Mouse (Mus musculus) megakaryocyte, embryonic 14.5 days (primary cell): ENCODE results near the gene Ndufaf3. TPM values are rescaled to one million over a fixed set of nuclear protein-coding genes. Genes with fewer than 3 reads are reported as not detected.

ENCODE experiments used
- H3K27me3 ChIP-seq: replicated peaks from 2 replicates; pipeline ENCODE3; 2012; ENCODE audit warnings: inconsistent platforms
- H3K36me3 ChIP-seq: replicated peaks from 2 replicates; pipeline ENCODE3; 2012; ENCODE audit warnings: low read length, inconsistent platforms, mixed read lengths
- H3K4me1 ChIP-seq: 2 replicates; pipeline ENCODE4 v1.6.1; 2012; ENCODE audit warnings: inconsistent platforms
- H3K4me3 ChIP-seq: replicated peaks from 2 replicates; pipeline ENCODE3; 2012; ENCODE audit warnings: moderate library complexity, mild to moderate bottlenecking, inconsistent platforms
- H3K9me3 ChIP-seq: 2 replicates; pipeline ENCODE4 v1.6.1; 2012; ENCODE audit warnings: inconsistent platforms
- FLI1 ChIP-seq: IDR thresholded peaks from 2 replicates; pipeline ENCODE4 v1.6.1; 2012; ENCODE audit warnings: low read length, inconsistent platforms, mixed read lengths
- GATA1 ChIP-seq: IDR thresholded peaks from 3 replicates; pipeline ENCODE4 v1.6.1; 2012; ENCODE audit warnings: mixed read lengths, low read length, inconsistent platforms, borderline replicate concordance
- polyA plus RNA-seq: library from polyadenylated mRNA; stranded (reverse); fragments of >175 nt; gene quantifications from 2 replicates; pipeline ENCODE4 v1.2.3, GENCODE M21; 2012; ENCODE audit warnings: low replicate concordance; ENCODE audit not compliant: insufficient read depth

Ndufaf3 gene
- polyA plus RNA-seq, 1 experiment, result 28.6 TPM

DNA sequence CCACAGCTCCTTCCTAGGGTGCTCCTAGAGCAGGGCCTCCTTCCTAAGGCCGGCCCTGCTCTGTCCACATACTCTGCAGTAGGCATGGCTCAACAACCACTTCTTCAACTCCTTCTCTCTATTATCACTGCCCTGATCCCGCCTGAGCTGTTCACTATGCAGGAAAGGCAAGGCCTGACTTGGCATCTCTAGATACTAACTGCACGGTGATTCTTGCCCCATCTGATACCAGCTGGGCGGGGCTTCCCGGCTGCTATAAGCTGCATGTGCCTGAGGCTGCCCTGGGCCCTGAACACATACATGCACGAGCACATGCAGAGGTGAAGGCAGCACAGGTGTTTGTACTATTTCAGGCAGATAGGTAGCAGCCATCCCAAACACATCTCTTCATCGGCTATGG lies 3.1 kb downstream of the Ndufaf3 start:
- Histone ChIP-seq H3K36me3 (peaks cover 56% of the 10 kb centered on the region), H3K27me3 (no peaks in the 10 kb centered on the region), H3K9me3 (no peaks in the 10 kb centered on the region), H3K4me3 (no peak overlapping the region), H3K4me1 (peaks cover 78% of the 10 kb centered on the region)
- TF ChIP-seq FLI1 (no peak), GATA1 (no peak)

DNA sequence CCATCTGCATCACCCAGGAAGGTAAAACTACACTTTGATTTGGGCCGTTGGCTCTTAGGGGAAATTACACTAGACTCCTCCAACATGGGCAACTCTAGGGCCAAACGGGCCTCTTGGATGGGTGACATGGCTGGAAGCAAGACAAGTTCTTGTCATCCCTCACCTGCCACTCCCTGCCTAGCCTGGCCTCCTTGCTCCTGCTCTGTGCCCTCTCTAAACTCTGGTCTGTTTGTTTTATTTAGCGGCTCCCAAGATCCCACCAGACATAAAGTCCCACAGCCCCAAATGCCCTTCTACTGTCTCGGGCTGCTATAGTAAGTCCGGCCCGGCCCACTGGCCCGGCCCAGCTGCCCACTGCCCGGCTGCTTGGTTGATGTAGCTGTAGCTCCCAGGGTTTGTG lies 3.6 kb downstream of the Ndufaf3 start:
- H3K4me1 ChIP-seq, result peaks cover 78% of the 10 kb centered on the region
- H3K36me3 ChIP-seq, result peaks cover 61% of the 10 kb centered on the region
- no peak overlapping the region for H3K4me3 ChIP-seq

GRCm38 (mm10) chr9:108560227-108560841 lies 6.9 kb downstream of the Ndufaf3 start, which contains the start of gene Impdh2:
Gene Impdh2 (plus strand): TSS chr9:108560286.
- H3K4me1 ChIP-seq, result peaks cover 69% of the 10 kb centered on the region
- H3K4me3 ChIP-seq, result peak within 1 kb of the TSS; percentile 96
- TF ChIP-seq FLI1 (no peak), GATA1 (no peak)
- H3K36me3 ChIP-seq, result peaks cover 83% of the 10 kb centered on the region
- no peaks in the 10 kb centered on the region for H3K27me3 ChIP-seq
- no peaks in the 10 kb centered on the region for H3K9me3 ChIP-seq

More for the DNA sequence above, 3.6 kb downstream of the Ndufaf3 start:
- TF ChIP-seq FLI1 (no peak), GATA1 (no peak)
- H3K27me3 ChIP-seq, result no peaks in the 10 kb centered on the region
- H3K9me3 ChIP-seq, result no peaks in the 10 kb centered on the region

GRCm38 (mm10) chr9:108559169-108559568 lies 8.1 kb downstream of the Ndufaf3 start:
- Histone ChIP-seq H3K4me1 (peaks cover 58% of the 10 kb centered on the region), H3K4me3 (no peak overlapping the region), H3K27me3 (no peaks in the 10 kb centered on the region), H3K9me3 (no peaks in the 10 kb centered on the region), H3K36me3 (peaks cover 83% of the 10 kb centered on the region)
- TF ChIP-seq FLI1 (no peak), GATA1 (no peak)

GRCm38 (mm10) chr9:108546875-108547274 lies 20.4 kb downstream of the Ndufaf3 start:
- no peaks in the 10 kb centered on the region for H3K27me3 ChIP-seq
- no peaks in the 10 kb centered on the region for H3K9me3 ChIP-seq
- no peak overlapping the region for H3K4me3 ChIP-seq
- H3K36me3 ChIP-seq, result peaks cover 93% of the 10 kb centered on the region
- TF ChIP-seq FLI1 (no peak), GATA1 (no peak)
- no peaks in the 10 kb centered on the region for H3K4me1 ChIP-seq

DNA sequence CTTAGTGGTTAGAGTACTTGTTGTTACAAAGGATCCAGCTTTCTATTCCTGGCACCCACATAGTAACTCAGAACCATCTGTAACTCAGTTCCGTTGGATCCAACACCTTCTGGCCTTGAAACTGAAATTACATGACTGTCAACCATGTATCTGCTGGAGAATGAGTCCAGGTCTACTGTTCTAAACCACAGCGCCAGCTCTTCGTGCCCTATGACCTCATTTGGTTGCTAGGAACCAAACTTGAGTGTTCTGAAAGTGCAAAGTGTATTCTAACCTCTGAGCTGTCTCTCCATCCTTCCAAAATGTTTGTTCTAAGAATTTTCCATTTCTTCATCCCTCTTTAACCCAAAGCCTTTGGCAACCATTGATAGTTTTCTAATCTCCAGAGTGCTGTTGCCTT lies 21.2 kb downstream of the Ndufaf3 start:
- H3K27me3 ChIP-seq, result no peaks in the 10 kb centered on the region
- peaks cover 93% of the 10 kb centered on the region for H3K36me3 ChIP-seq
- no peaks in the 10 kb centered on the region for H3K9me3 ChIP-seq
- no peak for TF ChIP-seq GATA1
- no peak for TF ChIP-seq FLI1
- no peak overlapping the region for H3K4me3 ChIP-seq
- no peaks in the 10 kb centered on the region for H3K4me1 ChIP-seq

GRCm38 (mm10) chr9:108540846-108541245 lies 26.4 kb downstream of the Ndufaf3 start:
- Histone ChIP-seq H3K27me3 (no peaks in the 10 kb centered on the region), H3K36me3 (peaks cover 93% of the 10 kb centered on the region), H3K4me1 (peaks cover 7% of the 10 kb centered on the region; the same call in 1 of the 2 replicates), H3K9me3 (no peaks in the 10 kb centered on the region), H3K4me3 (no peak overlapping the region)
- TF ChIP-seq GATA1 (no peak), FLI1 (no peak)

- peaks cover 93% of the 10 kb centered on the region for H3K36me3 ChIP-seq
- no peaks in the 10 kb centered on the region for H3K4me1 ChIP-seq
- H3K27me3 ChIP-seq, result no peaks in the 10 kb centered on the region
- H3K9me3 ChIP-seq, result no peaks in the 10 kb centered on the region
- no peak overlapping the region for H3K4me3 ChIP-seq
- TF ChIP-seq GATA1 (no peak), FLI1 (no peak)
Measured at GRCm38 (mm10) chr9:108531496-108531895, 35.7 kb downstream of the Ndufaf3 start.

- H3K9me3 ChIP-seq, result no peaks in the 10 kb centered on the region
- no peaks in the 10 kb centered on the region for H3K27me3 ChIP-seq
- TF ChIP-seq FLI1 (no peak), GATA1 (no peak)
- peaks cover 92% of the 10 kb centered on the region for H3K36me3 ChIP-seq
- H3K4me3 ChIP-seq, result no peak overlapping the region
- no peaks in the 10 kb centered on the region for H3K4me1 ChIP-seq
Measured at GRCm38 (mm10) chr9:108530954-108531353, 36.3 kb downstream of the Ndufaf3 start.

DNA sequence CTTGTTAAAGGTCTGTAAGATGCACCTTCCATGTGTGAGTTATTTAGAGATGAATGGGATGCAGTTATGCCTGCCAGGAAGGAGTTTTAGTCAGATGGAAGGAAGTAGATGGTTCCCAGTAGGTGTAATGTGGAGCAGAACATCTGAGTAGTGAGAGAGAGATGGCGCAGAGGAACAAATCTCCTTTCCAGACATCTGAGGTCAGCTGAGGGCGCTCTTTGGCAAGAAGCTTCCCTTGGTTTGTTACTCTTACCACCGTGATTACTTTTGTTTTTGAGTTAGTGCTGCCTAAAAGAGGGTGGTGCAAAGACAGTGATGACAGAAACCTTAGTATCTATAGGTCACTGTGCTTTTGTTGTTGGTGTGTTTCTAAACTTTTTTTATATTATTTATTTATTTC lies 41.8 kb downstream of the Ndufaf3 start:
- TF ChIP-seq FLI1 (no peak), GATA1 (no peak)
- peaks cover 60% of the 10 kb centered on the region for H3K36me3 ChIP-seq

More for the DNA sequence above, 41.8 kb downstream of the Ndufaf3 start:
- Histone ChIP-seq H3K4me1 (peaks cover 25% of the 10 kb centered on the region), H3K9me3 (no peaks in the 10 kb centered on the region), H3K27me3 (no peaks in the 10 kb centered on the region), H3K4me3 (no peak overlapping the region)
